Mouse (Mus musculus) spleen, adult 12 weeks (tissue): ENCODE measurements around the gene Prl3c1.
"Not testable (repeated sequence)": the region's sequence is repeated elsewhere in the genome, so short reads cannot be mapped to it uniquely, and the experiment has no call there.

ENCODE experiments used
- DNase-seq: peaks from one replicate; pipeline ENCODE4 v3.0.0; 2022; ENCODE audit warnings: low spot score

Gene Prl3c1

GRCm38 (mm10) chr13:27196359-27196758 is at the start of gene Prl3c1:
Gene Prl3c1 (plus strand): TSS chr13:27196659.
- no peak for DNase-seq

GRCm38 (mm10) chr13:27148264-27148663 is 48.2 kb upstream of the Prl3c1 start:
- no peak for DNase-seq

DNA sequence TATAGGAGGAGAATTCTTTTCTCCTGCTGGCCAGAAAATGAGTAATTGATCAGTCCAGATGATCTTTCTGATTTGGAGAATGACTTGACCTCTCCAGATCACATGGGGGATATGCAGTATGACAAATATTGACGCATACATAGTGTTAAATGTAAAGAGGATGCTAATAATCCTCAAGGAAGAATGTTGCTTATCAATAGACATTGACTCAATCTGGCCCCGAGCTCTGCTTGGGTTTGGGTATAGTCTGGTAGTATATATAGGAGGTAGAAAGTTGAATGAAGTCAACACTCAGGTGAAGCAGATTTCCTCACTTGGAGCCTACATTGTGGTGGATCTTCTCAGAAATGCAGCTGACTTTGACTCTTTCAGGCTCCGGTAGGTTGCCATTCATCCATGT is 40.0 kb upstream of the Prl3c1 start, which contains the start of gene Prl3d3:
Gene Prl3d3, plus strand, starts transcription at position 301 of the 400 bp plus-strand sequence.
- DNase-seq: not testable (repeated sequence)

DNA sequence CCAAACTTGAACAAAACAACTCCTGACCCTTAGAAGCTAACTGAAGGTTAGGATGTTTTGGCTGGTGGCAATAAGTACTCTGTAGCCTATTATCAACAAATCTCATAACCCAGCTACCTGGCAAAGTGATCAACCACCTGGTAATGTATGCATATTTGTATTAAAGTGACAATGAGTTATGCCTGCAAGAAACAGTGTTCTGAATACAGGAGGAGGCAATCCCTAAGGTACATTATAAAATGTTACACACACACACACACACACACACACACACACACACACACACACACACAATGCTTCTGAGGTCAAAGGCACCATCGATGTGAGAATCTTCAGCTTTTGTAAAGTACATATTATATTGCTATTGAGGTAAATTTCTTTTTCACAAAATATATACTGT is 45.1 kb downstream of the Prl3c1 start, which contains the start of gene Prl3b1:
Gene Prl3b1, plus strand, starts transcription at position 301 of the 400 bp plus-strand sequence.
- no peak for DNase-seq
